Mouse (Mus musculus) liver, postnatal 0 days (tissue): ENCODE measurements at regions not wholly inside any gene's neighbourhood (a gene's known extent, or its start where the extent isn't known, plus 50 kb on each side); places are given as distances from the start of the nearest gene placed in this dataset.

Experiments
- ATAC-seq: fragments of 200-750 bp; cut with Nextera tagmentation; 2 replicates; pipeline ENCODE4 v1.8.0; 2017; ENCODE audit warnings: mild to moderate bottlenecking, moderate library complexity
- DNase-seq: peaks from one replicate; pipeline ENCODE4 v3.0.0-alpha.2; 2016
- H3K27ac ChIP-seq: fragments of 300-500 bp; sonication (generic); 2 replicates; pipeline ENCODE4 v1.5.1; 2014; ENCODE audit warnings: antibody characterized with exemption, moderate library complexity, mild to moderate bottlenecking, low read depth
- H3K27me3 ChIP-seq: fragments of 300-500 bp; sonication (generic); 2 replicates; pipeline ENCODE4 v1.6.1; 2014; ENCODE audit warnings: low read length, control low read depth, mixed read lengths; ENCODE audit not compliant: insufficient read depth
- H3K36me3 ChIP-seq: fragments of 300-500 bp; sonication (generic); replicated peaks from 2 replicates; pipeline ENCODE4 v1.6.1; 2014; ENCODE audit warnings: mild to moderate bottlenecking, control low read depth, low read length, moderate library complexity, mixed read lengths; ENCODE audit not compliant: insufficient read depth
- H3K4me1 ChIP-seq: fragments of 300-500 bp; sonication (generic); 2 replicates; pipeline ENCODE4 v1.6.1; 2014; ENCODE audit warnings: antibody characterized with exemption, mild to moderate bottlenecking, control low read depth; ENCODE audit not compliant: insufficient read depth
- H3K4me2 ChIP-seq: fragments of 300-500 bp; sonication (generic); 2 replicates; pipeline ENCODE4 v1.6.1; 2014; ENCODE audit warnings: low read depth, mild to moderate bottlenecking, low read length, moderate library complexity, mixed read lengths
- H3K4me3 ChIP-seq: fragments of 300-500 bp; sonication (generic); 2 replicates; pipeline ENCODE4 v1.5.1; 2014; ENCODE audit warnings: low read depth, low read length
- H3K9ac ChIP-seq: fragments of 300-500 bp; sonication (generic); replicated peaks from 2 replicates; pipeline ENCODE4 v1.6.1; 2014; ENCODE audit warnings: mild to moderate bottlenecking, moderate library complexity
- H3K9me3 ChIP-seq: fragments of 300-500 bp; sonication (generic); 2 replicates; pipeline ENCODE4 v1.6.1; 2016; ENCODE audit warnings: mild to moderate bottlenecking, control low read depth, low read length, mixed read lengths
- CTCF ChIP-seq: sonication (generic); IDR thresholded peaks from 2 replicates; pipeline ENCODE4 v1.5.1; 2016; ENCODE audit warnings: antibody characterized with exemption, low read depth
- EP300 ChIP-seq: IDR thresholded peaks from 2 replicates; pipeline ENCODE4 v1.6.1; 2016; ENCODE audit warnings: antibody characterized with exemption, low read depth, mild to moderate bottlenecking
- WGBS: fragments of 180-500 bp; shearing (Covaris S2); extraction: QIAGEN DNeasy Blood & Tissue Kit; methylation state at CpG from one replicate; pipeline ENCODE4 v1.1.7; 2014; ENCODE audit not compliant: insufficient replicate concordance; 5-methylcytosine and 5-hydroxymethylcytosine counted together

- Histone ChIP-seq H3K9ac (no peak overlapping the region), H3K4me3 (no peak overlapping the region), H3K27ac (no peak overlapping the region), H3K4me2 (no peak overlapping the region), H3K36me3 (no peaks in the 10 kb centered on the region), H3K4me1 (no peaks in the 10 kb centered on the region), H3K9me3 (no peaks in the 10 kb centered on the region), H3K27me3 (peaks cover 5% of the 10 kb centered on the region; the same call in 1 of the 2 replicates)
- DNase-seq (no peak), ATAC-seq (no peak)
- no peak for TF ChIP-seq CTCF
- no peak for TF ChIP-seq EP300
- 59% methylated on average over 26 of the region's 27 CpGs for WGBS
These were observed 407.1 kb downstream of the H2al1j start for GRCm38 (mm10) chrX:11734505-11735435.

- H3K27ac ChIP-seq: no peak overlapping the region
- peaks cover 5% of the 10 kb centered on the region; the same call in 1 of the 2 replicates for H3K27me3 ChIP-seq
- ATAC-seq (no peak), DNase-seq (no peak)
- H3K4me2 ChIP-seq: no peak overlapping the region
- H3K9ac ChIP-seq: no peak overlapping the region
- no peaks in the 10 kb centered on the region for H3K4me1 ChIP-seq
- WGBS: 54% methylated on average over 17 of the region's 17 CpGs
- H3K9me3 ChIP-seq: no peaks in the 10 kb centered on the region
- TF ChIP-seq CTCF (no peak), EP300 (no peak)
- H3K36me3 ChIP-seq: no peaks in the 10 kb centered on the region
- H3K4me3 ChIP-seq: no peak overlapping the region
These were observed 408.0 kb downstream of the H2al1j start for GRCm38 (mm10) chrX:11735516-11736170.

- Histone ChIP-seq H3K4me3 (no peak overlapping the region), H3K27me3 (peaks cover 5% of the 10 kb centered on the region; the same call in 1 of the 2 replicates), H3K36me3 (no peaks in the 10 kb centered on the region), H3K4me2 (no peak overlapping the region), H3K27ac (no peak overlapping the region), H3K9me3 (no peaks in the 10 kb centered on the region), H3K4me1 (no peaks in the 10 kb centered on the region), H3K9ac (no peak overlapping the region)
- no peak for DNase-seq
- 86% methylated on average over 3 of the region's 3 CpGs for WGBS
- TF ChIP-seq CTCF (no peak), EP300 (no peak)
- no peak for ATAC-seq
These were observed 408.9 kb downstream of the H2al1j start for GRCm38 (mm10) chrX:11736481-11736880.

GRCm38 (mm10) chrX:11739565-11739964 lies 411.9 kb downstream of the H2al1j start:
- no peaks in the 10 kb centered on the region for H3K4me1 ChIP-seq
- TF ChIP-seq EP300: no peak
- TF ChIP-seq CTCF: no peak
- H3K4me2 ChIP-seq: no peak overlapping the region
- H3K27ac ChIP-seq: no peak overlapping the region
- 59% methylated on average over 7 of the region's 7 CpGs for WGBS
- peaks cover 3% of the 10 kb centered on the region; the same call in 1 of the 2 replicates for H3K27me3 ChIP-seq
- no peak for DNase-seq
- ATAC-seq: no peak
- no peaks in the 10 kb centered on the region for H3K9me3 ChIP-seq
- no peak overlapping the region for H3K9ac ChIP-seq
- H3K36me3 ChIP-seq: no peaks in the 10 kb centered on the region
- H3K4me3 ChIP-seq: no peak overlapping the region

GRCm38 (mm10) chrX:11745911-11746310 lies 414.2 kb downstream of the Bcor start:
- Histone ChIP-seq H3K36me3 (no peaks in the 10 kb centered on the region), H3K4me1 (no peaks in the 10 kb centered on the region), H3K9me3 (no peaks in the 10 kb centered on the region), H3K4me3 (no peak overlapping the region), H3K4me2 (no peak overlapping the region), H3K27me3 (no peaks in the 10 kb centered on the region; the same call in 1 of the 2 replicates), H3K27ac (no peak overlapping the region), H3K9ac (no peak overlapping the region)
- no peak for DNase-seq
- WGBS: 49% methylated on average over 3 of the region's 3 CpGs
- TF ChIP-seq EP300 (no peak), CTCF (no peak)
- no peak for ATAC-seq

- TF ChIP-seq EP300 (no peak), CTCF (no peak)
- WGBS: 58% methylated on average over 4 of the region's 4 CpGs
- H3K4me1 ChIP-seq: no peaks in the 10 kb centered on the region
- H3K4me2 ChIP-seq: no peak overlapping the region
- no peak overlapping the region for H3K4me3 ChIP-seq
- no peaks in the 10 kb centered on the region for H3K36me3 ChIP-seq
- H3K9ac ChIP-seq: no peak overlapping the region
- ATAC-seq: 0 out of 2 replicates have a peak, but pooled peaks have one; percentile 5
- no peaks in the 10 kb centered on the region for H3K9me3 ChIP-seq
- no peaks in the 10 kb centered on the region for H3K27me3 ChIP-seq
- H3K27ac ChIP-seq: no peak overlapping the region
- DNase-seq: no peak
These were observed 412.6 kb downstream of the Bcor start for GRCm38 (mm10) chrX:11747386-11748121.
